Mouse (Mus musculus) olfactory bulb, adult 2 months (tissue): ENCODE data around the gene Snrnp35.

Experiments used
- CTCF ChIP-seq: fragments of 200-500 bp; IDR thresholded peaks from 2 replicates; pipeline ENCODE4 v1.5.1; 2012; ENCODE audit warnings: low read depth, mild to moderate bottlenecking, low read length, moderate library complexity; ENCODE audit not compliant: insufficient read depth
- POLR2A ChIP-seq: fragments of 200-500 bp; IDR thresholded peaks from 2 replicates; pipeline ENCODE4 v1.6.1; 2012; ENCODE audit warnings: mild to moderate bottlenecking, low read depth, low read length, moderate library complexity; ENCODE audit not compliant: insufficient read depth

DNA sequence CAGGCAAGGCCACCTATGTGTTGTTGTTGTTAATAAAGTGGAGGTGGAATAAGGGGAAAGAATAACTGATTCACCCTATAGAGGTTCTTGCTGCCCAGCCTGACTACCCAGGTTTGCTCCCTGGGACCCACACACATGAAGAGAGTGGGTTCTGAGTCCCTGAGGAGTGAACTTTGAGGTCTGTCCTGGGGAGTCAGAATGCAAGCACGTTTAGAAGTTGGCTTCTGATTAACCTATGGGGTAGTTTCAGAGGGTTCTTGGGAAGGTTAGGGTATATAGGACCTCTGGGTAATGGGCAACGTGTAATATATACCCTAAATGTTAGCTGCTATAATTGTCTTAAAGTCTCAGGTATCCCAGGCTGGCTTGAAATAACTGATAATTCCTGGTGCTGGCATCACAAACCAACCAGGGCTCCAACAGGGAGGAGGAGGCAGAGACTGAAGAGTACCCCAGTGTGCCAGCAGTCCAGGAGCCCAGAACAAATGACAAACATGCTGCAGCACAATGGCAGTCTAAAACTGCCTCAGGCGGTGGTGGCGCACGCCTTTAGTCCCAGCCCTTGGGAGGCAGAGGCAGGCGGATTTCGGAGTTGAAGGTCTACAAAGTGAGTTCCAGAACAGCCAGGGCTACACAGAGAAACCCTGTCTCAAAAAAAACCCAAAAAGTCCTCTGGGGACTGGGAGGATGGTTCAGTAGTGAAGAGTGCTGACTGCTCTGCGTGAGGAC, 20.5 kb upstream of the Snrnp35 start:
- no peak for TF ChIP-seq POLR2A
- TF ChIP-seq CTCF = no peak
